Mouse (Mus musculus) bone marrow, adult 2 months (tissue): ENCODE measurements around the gene Gaa. TPM values are rescaled to one million over a fixed set of nuclear protein-coding genes. Genes with fewer than 3 reads are reported as not detected.

Experiments
- H3K27ac ChIP-seq: fragments of 200-500 bp; 2 replicates; pipeline ENCODE4 v1.5.1; 2012; ENCODE audit warnings: low read depth, mild to moderate bottlenecking, control low read depth, inconsistent platforms, low read length; ENCODE audit not compliant: control insufficient read depth, poor library complexity, insufficient read depth
- H3K4me1 ChIP-seq: fragments of 200-500 bp; 2 replicates; pipeline ENCODE4 v1.6.1; 2011; ENCODE audit warnings: low read length; ENCODE audit not compliant: control insufficient read depth, insufficient read depth
- H3K4me3 ChIP-seq: fragments of 200-500 bp; replicated peaks from 2 replicates; pipeline ENCODE3; 2011; ENCODE audit warnings: mild to moderate bottlenecking, low read depth, low read length, control low read depth; ENCODE audit not compliant: control insufficient read depth
- CTCF ChIP-seq: fragments of 200-500 bp; IDR thresholded peaks from 2 replicates; pipeline ENCODE4 v1.5.1; 2011; ENCODE audit warnings: low read length, control low read depth; ENCODE audit not compliant: control insufficient read depth, insufficient read depth
- POLR2A ChIP-seq: fragments of 200-500 bp; IDR thresholded peaks from 2 replicates; pipeline ENCODE4 v1.6.1; 2011; ENCODE audit warnings: low read depth, mild to moderate bottlenecking, control low read depth, low read length, borderline replicate concordance; ENCODE audit not compliant: control insufficient read depth
- WGBS: fragments of 180-500 bp; shearing (Covaris S2); methylation state at CpG from one replicate; pipeline ENCODE4 v1.1.7; 2018; 5-methylcytosine and 5-hydroxymethylcytosine counted together
- polyA plus RNA-seq: library from polyadenylated mRNA; stranded (reverse); fragments of >200 nt; gene quantifications from 2 replicates; pipeline ENCODE4 v1.2.4, GENCODE M21; 2011; ENCODE audit warnings: low replicate concordance; ENCODE audit not compliant: missing spikeins, insufficient read depth, insufficient read length

Gene Gaa
- 6.5 and 18.1 TPM in 2 replicates for polyA plus RNA-seq

GRCm38 (mm10) chr11:119267768-119268556, at the start of gene Gaa:
Gene Gaa (plus strand): TSS chr11:119267887.
- peak within 1 kb of the TSS; percentile 95 for H3K4me3 ChIP-seq
- peaks cover 2% of the 10 kb centered on the region; the same call in 1 of the 2 replicates for H3K4me1 ChIP-seq
- WGBS, result 2% methylated on average over 52 of the region's 52 CpGs
- peak; percentile 57; the same call in 1 of the 2 replicates for TF ChIP-seq POLR2A
- peak; percentile 100 for TF ChIP-seq CTCF
- peak within 1 kb of the TSS; percentile 46; the same call in 1 of the 2 replicates for H3K27ac ChIP-seq

GRCm38 (mm10) chr11:119219816-119220465, 47.7 kb upstream of the Gaa start:
- Histone ChIP-seq H3K4me1 (no peaks in the 10 kb centered on the region), H3K4me3 (no peak overlapping the region), H3K27ac (no peak overlapping the region)
- 72% methylated on average over 17 of the region's 17 CpGs for WGBS
- TF ChIP-seq CTCF (no peak), POLR2A (no peak)

DNA sequence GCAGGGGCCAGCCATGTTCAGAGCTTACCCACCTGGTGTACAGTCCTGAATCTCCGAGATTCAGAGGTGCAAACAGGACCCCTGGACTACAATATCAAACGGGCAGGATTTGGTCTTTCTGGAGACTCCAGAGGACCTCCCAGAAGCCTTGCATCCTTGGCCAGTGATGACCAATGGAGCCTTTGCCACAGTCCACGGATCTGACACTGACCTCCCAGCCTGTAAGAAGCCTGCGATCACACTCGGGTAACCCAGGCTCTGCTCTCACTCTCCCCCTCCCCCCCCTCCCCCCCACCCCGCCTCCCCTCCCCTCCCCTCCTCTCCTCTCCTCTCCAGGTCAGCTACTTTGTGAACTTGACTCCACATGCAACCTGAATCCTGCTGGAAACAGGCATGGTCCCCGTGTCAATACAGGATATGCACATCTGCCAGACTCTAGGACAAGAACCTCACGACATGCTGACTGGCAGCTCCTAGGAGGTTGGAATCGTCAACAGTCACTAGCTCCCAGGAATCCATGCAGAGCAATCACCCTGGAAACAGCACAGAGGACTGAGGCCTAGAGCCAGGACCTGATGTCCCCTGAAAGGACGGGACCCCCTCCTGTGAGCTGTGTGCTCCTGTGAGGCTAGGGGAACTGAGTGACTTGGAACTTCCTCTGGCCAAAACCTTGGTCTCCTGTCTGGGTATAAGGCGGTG, 45.7 kb upstream of the Gaa start:
- Histone ChIP-seq H3K4me1 (no peaks in the 10 kb centered on the region), H3K27ac (no peak overlapping the region), H3K4me3 (no peak overlapping the region)
- WGBS, result 80% methylated on average over 10 of the region's 11 CpGs
- TF ChIP-seq CTCF, result no peak
- TF ChIP-seq POLR2A, result no peak

DNA sequence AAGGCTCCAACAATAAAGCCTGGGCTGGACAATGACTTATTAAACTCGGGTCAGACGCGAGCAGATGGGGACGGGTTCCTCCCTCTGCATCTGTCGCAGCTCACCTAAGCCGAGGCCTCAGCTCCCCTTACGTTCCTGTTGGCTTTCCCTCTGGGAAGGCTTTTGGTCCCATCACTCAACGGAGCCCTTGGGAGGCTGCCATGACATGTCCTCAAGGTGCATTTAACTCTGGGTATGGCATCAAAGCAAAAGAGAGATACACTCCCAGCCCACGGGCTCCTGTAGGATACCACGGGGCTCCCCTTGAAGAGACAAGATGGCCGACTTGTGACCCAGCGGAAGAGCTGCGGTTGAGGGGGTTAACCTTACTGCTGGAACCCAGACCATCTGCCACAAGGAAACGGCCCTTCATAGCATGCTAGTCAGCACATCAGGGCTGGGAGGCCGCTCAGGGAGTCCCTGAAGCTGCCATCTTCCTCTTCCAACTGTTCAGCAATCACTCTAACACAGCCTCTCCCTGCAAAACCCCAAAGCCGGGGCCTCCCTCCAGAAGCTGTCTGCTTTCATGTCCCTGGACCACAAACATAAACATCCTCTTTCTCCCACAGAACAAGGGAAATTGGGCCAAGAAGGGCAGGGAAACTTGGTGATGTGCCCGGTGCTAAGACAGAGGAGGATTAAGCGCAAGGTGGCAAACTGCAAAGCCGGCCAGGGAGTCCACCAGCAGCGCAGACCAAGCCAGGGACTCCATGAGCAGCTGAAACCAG, 44.4 kb upstream of the Gaa start:
- Histone ChIP-seq H3K4me1 (no peaks in the 10 kb centered on the region), H3K27ac (no peak overlapping the region), H3K4me3 (no peak overlapping the region)
- TF ChIP-seq CTCF (no peak), POLR2A (no peak)
- WGBS, result 75% methylated on average over 20 of the region's 20 CpGs

DNA sequence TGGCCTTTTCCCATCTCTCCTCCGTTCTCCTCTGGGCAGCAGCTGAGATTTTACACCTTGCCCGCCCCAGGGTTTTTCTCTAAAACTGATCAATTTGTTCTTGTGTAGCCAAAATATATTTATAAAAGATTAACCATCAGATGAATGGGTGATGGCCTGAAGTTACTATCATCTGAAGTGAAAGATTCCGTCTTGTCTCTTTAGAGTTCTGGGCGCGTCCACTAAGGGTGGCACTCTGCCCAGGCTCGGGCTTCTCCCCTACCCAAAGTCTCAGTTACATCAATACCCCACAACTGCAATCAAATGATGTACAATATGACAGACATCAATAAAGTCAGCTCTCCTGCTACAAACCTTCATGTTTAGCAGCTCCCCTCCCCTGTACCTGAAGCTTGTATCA, 42.8 kb upstream of the Gaa start:
- WGBS, result 81% methylated on average over 6 of the region's 6 CpGs
- no peaks in the 10 kb centered on the region for H3K4me1 ChIP-seq

GRCm38 (mm10) chr11:119225634-119226033, 42.1 kb upstream of the Gaa start:
- H3K4me3 ChIP-seq, result no peak overlapping the region
- TF ChIP-seq CTCF (no peak), POLR2A (no peak)
- WGBS, result 78% methylated on average over 9 of the region's 9 CpGs
- no peaks in the 10 kb centered on the region for H3K4me1 ChIP-seq
- H3K27ac ChIP-seq, result no peak overlapping the region

More for the DNA sequence above, 42.8 kb upstream of the Gaa start:
- no peak for TF ChIP-seq CTCF
- TF ChIP-seq POLR2A, result no peak
- Histone ChIP-seq H3K27ac (no peak overlapping the region), H3K4me3 (no peak overlapping the region)

GRCm38 (mm10) chr11:119227591-119227990, 40.1 kb upstream of the Gaa start:
- Histone ChIP-seq H3K4me1 (no peaks in the 10 kb centered on the region), H3K27ac (no peak overlapping the region), H3K4me3 (no peak overlapping the region)
- TF ChIP-seq CTCF (no peak), POLR2A (no peak)
- 2% methylated on average over 12 of the region's 12 CpGs for WGBS
